In the genomic region with DNA sequence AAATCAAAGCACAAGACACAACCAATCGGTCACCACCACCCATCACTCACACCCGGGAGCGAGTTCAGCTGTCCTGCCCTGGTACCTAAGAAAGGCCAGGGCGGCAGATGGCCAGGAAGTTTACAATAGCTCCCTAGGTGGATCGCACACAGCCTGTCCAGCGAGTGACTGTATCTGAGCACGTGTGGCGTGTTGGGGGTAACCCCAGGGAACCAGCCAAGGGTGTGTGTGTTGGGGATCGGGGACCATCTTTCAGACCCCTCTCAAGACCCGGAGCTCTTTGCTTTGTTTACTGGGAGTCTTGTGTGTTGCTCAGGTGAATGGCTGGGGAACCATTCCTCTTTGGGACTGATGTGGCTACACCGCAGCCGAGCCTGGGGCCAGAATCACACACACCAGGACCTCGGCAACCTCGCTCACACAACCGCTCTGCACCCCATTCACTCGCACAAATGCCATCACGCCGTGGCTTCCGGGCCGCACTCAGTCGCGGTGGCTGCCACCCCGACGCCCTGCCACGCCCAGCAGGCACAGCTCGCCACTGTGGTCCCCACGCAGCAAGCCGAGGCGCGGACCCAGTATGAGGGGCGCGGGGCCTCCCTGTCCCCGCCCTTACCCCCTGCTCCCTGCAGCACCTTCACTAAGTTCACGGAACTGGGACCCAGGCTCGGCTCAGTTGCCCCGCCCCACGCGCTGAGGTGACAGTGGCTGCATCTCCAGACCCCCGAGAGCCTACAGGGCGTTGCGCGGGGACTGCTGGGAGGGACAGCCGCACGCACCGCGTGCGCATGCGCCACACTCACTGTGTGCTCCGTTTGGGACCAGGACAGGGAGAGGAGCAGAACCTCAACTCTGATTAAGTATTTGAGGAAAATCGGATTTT, we compare ENCODE assay signal across 8 mouse cellular contexts. TPM values are rescaled to one million over a fixed set of nuclear protein-coding genes. Genes with fewer than 3 reads are reported as not detected.
DNase-seq lines count a peak whose midpoint lies in the region; ATAC-seq and TF ChIP-seq lines count a peak whose summit lies in the region.

A gene (minus strand): TSS at position 755 of the 883 bp plus-strand sequence.

- H3K27me3 ChIP-seq in intestine, postnatal 0 days (replicated peaks; ENCODE audit: control insufficient read depth, insufficient read depth, low read length) = no peaks in the 10 kb centered on the region
- no peaks in the 10 kb centered on the region for H3K27me3 ChIP-seq in limb, embryonic 13.5 days
- no peaks in the 10 kb centered on the region for H3K27me3 ChIP-seq in midbrain, embryonic 15.5 days (replicated peaks)
- no peaks in the 10 kb centered on the region for H3K27me3 ChIP-seq in spleen, adult 2 months (ENCODE audit: control insufficient read depth, insufficient read depth, low read length)

- H3K27ac ChIP-seq in intestine, postnatal 0 days (ENCODE audit: low read depth, low read length) = no peak within 1 kb of the TSS
- peak within 1 kb of the TSS; percentile 52 for H3K27ac ChIP-seq in limb, embryonic 13.5 days
- H3K27ac ChIP-seq in midbrain, embryonic 15.5 days = peak within 1 kb of the TSS; percentile 92
- peak within 1 kb of the TSS; percentile 86 for H3K27ac ChIP-seq in spleen, adult 2 months (ENCODE audit: insufficient read depth, low read length)

- H3K9ac ChIP-seq in intestine, postnatal 0 days (ENCODE audit: low read depth, low read length) = peak within 1 kb of the TSS; percentile 46
- peak within 1 kb of the TSS; percentile 83 for H3K9ac ChIP-seq in limb, embryonic 13.5 days
- peak within 1 kb of the TSS; percentile 96 for H3K9ac ChIP-seq in midbrain, embryonic 15.5 days

- peak; percentile 81 for ATAC-seq in intestine, postnatal 0 days
- ATAC-seq in limb, embryonic 13.5 days (ENCODE audit: low FRiP score, low read depth) = peak; percentile 86
- peak; percentile 95 for ATAC-seq in midbrain, embryonic 15.5 days (replicated peaks)

- H3K36me3 ChIP-seq in intestine, postnatal 0 days (ENCODE audit: control insufficient read depth, insufficient read depth) = peaks cover 8% of the 10 kb centered on the region; the same call in 1 of the 2 replicates
- peaks cover 45% of the 10 kb centered on the region for H3K36me3 ChIP-seq in limb, embryonic 13.5 days
- H3K36me3 ChIP-seq in midbrain, embryonic 15.5 days (replicated peaks) = peaks cover 10% of the 10 kb centered on the region; the same call in 1 of the 2 replicates
- peaks cover 5% of the 10 kb centered on the region for H3K36me3 ChIP-seq in spleen, adult 2 months (ENCODE audit: control insufficient read depth, insufficient read depth, low read length)

- peak within 1 kb of the TSS; percentile 71 for H3K4me3 ChIP-seq in intestine, postnatal 0 days (ENCODE audit: low read depth, low read length)
- H3K4me3 ChIP-seq in limb, embryonic 13.5 days = peak within 1 kb of the TSS; percentile 79
- H3K4me3 ChIP-seq in midbrain, embryonic 15.5 days = peak within 1 kb of the TSS; percentile 98
- peak within 1 kb of the TSS; percentile 99 for H3K4me3 ChIP-seq in spleen, adult 2 months (ENCODE audit: extremely low read depth, insufficient read depth, insufficient read length)

- no peaks in the 10 kb centered on the region for H3K9me3 ChIP-seq in intestine, postnatal 0 days (ENCODE audit: control insufficient read depth)
- no peaks in the 10 kb centered on the region for H3K9me3 ChIP-seq in limb, embryonic 13.5 days
- no peaks in the 10 kb centered on the region for H3K9me3 ChIP-seq in midbrain, embryonic 15.5 days

- no peak for TF ChIP-seq CTCF in intestine, postnatal 0 days (IDR thresholded peaks at IDR 0.05; ENCODE audit: low read depth)
- TF ChIP-seq CTCF in spleen, adult 2 months (IDR thresholded peaks at IDR 0.05; ENCODE audit: extremely low read depth, insufficient read depth, insufficient read length, insufficient replicate concordance) = no peak

- H3K4me2 ChIP-seq in intestine, postnatal 0 days (replicated peaks; ENCODE audit: low read depth) = peak within 1 kb of the TSS; percentile 99
- H3K4me2 ChIP-seq in limb, embryonic 13.5 days (replicated peaks) = peak within 1 kb of the TSS; percentile 97
- peak within 1 kb of the TSS; percentile 97 for H3K4me2 ChIP-seq in midbrain, embryonic 15.5 days

- under 1% methylated on average over 50 of the region's 50 CpGs for WGBS in intestine, postnatal 0 days
- WGBS in limb, embryonic 13.5 days = under 1% methylated on average over 48 of the region's 50 CpGs
- under 1% methylated on average over 47 of the region's 50 CpGs for WGBS in midbrain, embryonic 15.5 days
- WGBS in spleen, adult 2 months = 1% methylated on average over 50 of the region's 50 CpGs

- peak; percentile 52 for TF ChIP-seq POLR2A in spleen, adult 2 months (IDR thresholded peaks at IDR 0.05; ENCODE audit: low read depth, low read length)

- peak; percentile 84 for DNase-seq in layer of hippocampus, adult 11-12 months (ENCODE audit: low spot score)
- DNase-seq in layer of hippocampus, adult 9-10 months (ENCODE audit: low spot score) = no peak
- peak; percentile 86 for DNase-seq in embryo, embryonic 9.5 days (ENCODE audit: extremely low spot score)
- DNase-seq in gastrocnemius, postnatal 4 days (ENCODE audit: low spot score in 2 of 2) = peak; percentile 64 to 81
- peak in 1 of 2 experiments; percentile 82 for DNase-seq in spleen, adult 2 months (ENCODE audit: low read depth in 1 of 2, low spot score in 2 of 2)

- no peaks in the 10 kb centered on the region for H3K4me1 ChIP-seq in intestine, postnatal 0 days (replicated peaks; ENCODE audit: control insufficient read depth, insufficient read depth, low read length)
- H3K4me1 ChIP-seq in limb, embryonic 13.5 days = 0 out of 2 replicates have a peak, but pooled peaks cover 4% of the 10 kb centered on the region
- H3K4me1 ChIP-seq in midbrain, embryonic 15.5 days = peaks cover 12% of the 10 kb centered on the region
- peaks cover 2% of the 10 kb centered on the region; the same call in 1 of the 2 replicates for H3K4me1 ChIP-seq in spleen, adult 2 months (ENCODE audit: control insufficient read depth, insufficient read depth, insufficient read length)

RNA-seq across cellular contexts. Expression of the gene that starts here (rescaled TPM):
- 1 to 10 TPM; 4.4 to 5.3 TPM for total RNA-seq in gastrocnemius, postnatal 4 days (2021)
- polyA plus RNA-seq in intestine, postnatal 0 days (2015; fragmentation: Nextera tagmentation; extraction: Ambion mirVana) = 1.2 and 1.7 TPM in 2 replicates
- 8.8 and 9.7 TPM in 2 replicates for polyA plus RNA-seq in limb, embryonic 13.5 days (2015; fragmentation: Nextera tagmentation; extraction: Ambion mirVana)
- 12.9 and 13.4 TPM in 2 replicates for polyA plus RNA-seq in midbrain, embryonic 15.5 days (2015; fragmentation: Nextera tagmentation; extraction: Ambion mirVana)
- polyA plus RNA-seq in spleen, adult 2 months (2012; rRNA removed) = 0.40 and 0.81 TPM in 2 replicates

Comparison
In these comparisons a context has a peak if more than half of its experiments do, and no peak if none do; other contexts are left out.
1. H3K9ac ChIP-seq: peak in every context shown above with its lines; median percentile 96 in midbrain, embryonic 15.5 days; 83 in limb, embryonic 13.5 days; 46 in intestine, postnatal 0 days.